Mouse (Mus musculus): Measurements from ENCODE around the gene Larp4. TPM values are rescaled to one million over a fixed set of nuclear protein-coding genes. Genes with fewer than 3 reads are reported as not detected.
A peak's percentile ranks its signal among the peaks of the same experiment; 100 is the strongest.

Gene Larp4
- polyA plus RNA-seq, 2 experiments = 25.4 to 32.6 TPM

DNA sequence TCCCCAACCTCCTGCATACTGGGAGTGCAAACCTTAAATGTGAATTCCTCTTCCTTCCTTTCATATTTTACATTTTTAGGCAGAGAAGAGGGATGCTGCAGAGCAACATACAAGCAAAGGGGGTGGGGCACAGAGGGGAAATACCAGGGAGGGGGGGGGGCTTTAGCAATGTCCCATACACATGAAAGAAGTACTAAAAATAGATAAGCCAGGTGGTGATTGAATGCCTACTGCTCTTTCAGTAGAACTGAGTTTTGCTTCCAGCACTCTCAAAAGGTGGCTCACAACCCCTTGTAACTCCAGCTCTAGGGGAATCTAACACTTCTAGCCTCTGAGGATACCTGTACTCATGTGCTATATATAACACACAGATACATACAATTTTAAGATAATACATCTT, 36.3 kb downstream of the Larp4 start:
- H3K27me3 ChIP-seq (ENCODE audit: control insufficient read depth, insufficient read depth, low read length) = no peaks in the 10 kb centered on the region
- TF ChIP-seq POLR2A (IDR thresholded peaks at IDR 0.05; ENCODE audit: borderline replicate concordance, extremely low read depth, insufficient read depth, insufficient read length) = no peak
- H3K4me2 ChIP-seq (replicated peaks; ENCODE audit: low read depth, low read length, severe bottlenecking) = no peak overlapping the region
- DNase-seq (ENCODE audit: low spot score) (no peak), ATAC-seq (ENCODE audit: low FRiP score, low read depth) (no peak)
- H3K9me3 ChIP-seq (ENCODE audit: control insufficient read depth, low read length) = no peaks in the 10 kb centered on the region
- peaks cover 87% of the 10 kb centered on the region for H3K36me3 ChIP-seq (ENCODE audit: control insufficient read depth, insufficient read depth, low read length)
- H3K27ac ChIP-seq (replicated peaks; ENCODE audit: low read depth, low read length) = no peak overlapping the region
- H3K9ac ChIP-seq (ENCODE audit: low read depth, low read length, severe bottlenecking) = no peak overlapping the region
- H3K4me1 ChIP-seq (ENCODE audit: control insufficient read depth, insufficient read depth, low read length) = no peaks in the 10 kb centered on the region
- no peak overlapping the region for H3K4me3 ChIP-seq (replicated peaks; ENCODE audit: low read length)

DNA sequence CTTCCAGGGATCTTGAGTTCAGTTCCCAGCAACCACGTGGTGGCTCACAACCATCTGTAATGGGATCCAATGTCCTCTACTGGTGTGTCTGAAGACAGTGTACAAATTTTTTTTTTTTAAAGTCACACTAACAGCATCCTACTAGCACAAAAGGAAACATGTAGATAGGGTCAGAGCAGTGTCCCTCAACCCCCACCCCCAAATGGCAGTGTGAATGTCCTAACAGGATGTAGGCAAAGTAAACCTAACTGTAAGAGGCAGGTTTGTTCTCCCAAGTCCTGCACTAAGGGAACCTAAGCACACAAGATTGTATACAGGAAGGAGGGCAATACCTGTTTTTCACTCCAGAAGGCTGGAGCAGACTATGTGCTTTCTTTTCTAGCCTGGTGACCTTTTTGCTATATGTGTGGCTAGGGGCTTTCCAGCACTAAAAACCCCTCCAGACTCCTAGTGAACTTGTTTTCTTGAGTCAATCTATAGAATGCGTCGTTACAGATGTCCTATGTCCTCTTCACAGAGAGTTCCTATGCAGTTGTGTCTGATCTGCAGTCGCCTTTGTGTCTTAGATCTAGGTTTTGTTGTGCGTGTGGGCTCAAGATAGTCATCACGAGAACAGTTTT, 48.5 kb downstream of the Larp4 start:
- Histone ChIP-seq H3K9ac (ENCODE audit: low read depth, low read length, severe bottlenecking) (no peak overlapping the region), H3K4me1 (ENCODE audit: control insufficient read depth, insufficient read depth, low read length) (no peaks in the 10 kb centered on the region), H3K4me2 (replicated peaks; ENCODE audit: low read depth, low read length, severe bottlenecking) (no peak overlapping the region), H3K9me3 (ENCODE audit: control insufficient read depth, low read length) (no peaks in the 10 kb centered on the region), H3K36me3 (ENCODE audit: control insufficient read depth, insufficient read depth, low read length) (peaks cover 10% of the 10 kb centered on the region; the same call in 1 of the 2 replicates), H3K4me3 (replicated peaks; ENCODE audit: low read length) (no peak overlapping the region), H3K27ac (replicated peaks; ENCODE audit: low read depth, low read length) (no peak overlapping the region), H3K27me3 (ENCODE audit: control insufficient read depth, insufficient read depth, low read length) (no peaks in the 10 kb centered on the region)
- ATAC-seq (ENCODE audit: low FRiP score, low read depth) (no peak), DNase-seq (ENCODE audit: low spot score) (no peak)
- TF ChIP-seq POLR2A (IDR thresholded peaks at IDR 0.05; ENCODE audit: borderline replicate concordance, extremely low read depth, insufficient read depth, insufficient read length) = no peak
- 75% methylated on average over 6 of the region's 6 CpGs for WGBS

DNA sequence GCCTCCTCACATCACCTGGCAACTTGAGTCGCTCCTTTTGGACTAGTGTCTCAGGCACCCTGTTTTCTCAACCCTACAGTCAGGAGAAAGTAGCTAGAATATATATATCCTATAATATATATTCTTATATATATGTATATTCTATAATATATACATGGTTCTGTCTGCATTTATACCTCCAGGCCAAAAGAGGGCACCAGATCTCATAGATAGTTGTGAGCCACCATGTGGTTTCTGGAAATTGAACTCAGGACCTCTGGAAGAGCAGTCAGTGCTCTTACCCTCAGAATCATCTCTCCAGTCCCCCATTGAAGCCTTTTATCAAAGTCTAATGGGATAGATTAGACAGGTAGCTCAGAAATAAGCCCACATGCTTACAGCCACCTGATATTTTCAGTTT, 51.3 kb downstream of the Larp4 start:
- Histone ChIP-seq H3K4me3 (replicated peaks; ENCODE audit: low read length) (no peak overlapping the region), H3K36me3 (ENCODE audit: control insufficient read depth, insufficient read depth, low read length) (0 out of 2 replicates have a peak, but pooled peaks cover 4% of the 10 kb centered on the region), H3K4me2 (replicated peaks; ENCODE audit: low read depth, low read length, severe bottlenecking) (no peak overlapping the region), H3K9me3 (ENCODE audit: control insufficient read depth, low read length) (no peaks in the 10 kb centered on the region), H3K27me3 (ENCODE audit: control insufficient read depth, insufficient read depth, low read length) (no peaks in the 10 kb centered on the region), H3K4me1 (ENCODE audit: control insufficient read depth, insufficient read depth, low read length) (no peaks in the 10 kb centered on the region), H3K27ac (replicated peaks; ENCODE audit: low read depth, low read length) (no peak overlapping the region), H3K9ac (ENCODE audit: low read depth, low read length, severe bottlenecking) (no peak overlapping the region)
- ATAC-seq (ENCODE audit: low FRiP score, low read depth) (no peak), DNase-seq (ENCODE audit: low spot score) (no peak)
- no peak for TF ChIP-seq POLR2A (IDR thresholded peaks at IDR 0.05; ENCODE audit: borderline replicate concordance, extremely low read depth, insufficient read depth, insufficient read length)
- WGBS = 75% methylated on average over 1 of the region's 1 CpGs

DNA sequence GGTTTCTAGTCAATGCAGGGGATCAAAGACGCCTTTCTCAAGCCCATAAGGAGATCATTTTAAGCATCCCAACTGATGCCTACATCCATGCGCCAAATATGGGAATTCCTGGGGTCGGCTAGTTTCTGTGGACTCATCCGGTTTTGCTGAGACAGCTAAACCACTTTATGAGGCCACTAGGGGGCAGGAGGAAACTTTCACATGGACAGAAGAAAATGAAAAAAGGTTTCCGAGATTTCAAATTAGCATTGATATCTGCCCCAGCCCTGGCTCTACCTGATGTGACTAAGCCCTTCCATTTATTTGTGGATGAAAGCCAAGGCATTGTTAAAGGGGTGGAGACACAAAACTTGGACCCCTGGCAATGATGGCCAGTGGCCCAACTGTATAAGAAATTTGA, 53.1 kb downstream of the Larp4 start:
- Histone ChIP-seq H3K9ac (ENCODE audit: low read depth, low read length, severe bottlenecking) (no peak overlapping the region), H3K9me3 (ENCODE audit: control insufficient read depth, low read length) (no peaks in the 10 kb centered on the region), H3K4me1 (ENCODE audit: control insufficient read depth, insufficient read depth, low read length) (no peaks in the 10 kb centered on the region), H3K36me3 (ENCODE audit: control insufficient read depth, insufficient read depth, low read length) (no peaks in the 10 kb centered on the region), H3K4me3 (replicated peaks; ENCODE audit: low read length) (no peak overlapping the region), H3K27ac (replicated peaks; ENCODE audit: low read depth, low read length) (no peak overlapping the region), H3K4me2 (replicated peaks; ENCODE audit: low read depth, low read length, severe bottlenecking) (no peak overlapping the region), H3K27me3 (ENCODE audit: control insufficient read depth, insufficient read depth, low read length) (no peaks in the 10 kb centered on the region)
- TF ChIP-seq POLR2A (IDR thresholded peaks at IDR 0.05; ENCODE audit: borderline replicate concordance, extremely low read depth, insufficient read depth, insufficient read length) = no peak
- no peak for ATAC-seq (ENCODE audit: low FRiP score, low read depth)
- peak; percentile 58 for DNase-seq (ENCODE audit: low spot score)
- WGBS = 25% methylated on average over 5 of the region's 5 CpGs

DNA sequence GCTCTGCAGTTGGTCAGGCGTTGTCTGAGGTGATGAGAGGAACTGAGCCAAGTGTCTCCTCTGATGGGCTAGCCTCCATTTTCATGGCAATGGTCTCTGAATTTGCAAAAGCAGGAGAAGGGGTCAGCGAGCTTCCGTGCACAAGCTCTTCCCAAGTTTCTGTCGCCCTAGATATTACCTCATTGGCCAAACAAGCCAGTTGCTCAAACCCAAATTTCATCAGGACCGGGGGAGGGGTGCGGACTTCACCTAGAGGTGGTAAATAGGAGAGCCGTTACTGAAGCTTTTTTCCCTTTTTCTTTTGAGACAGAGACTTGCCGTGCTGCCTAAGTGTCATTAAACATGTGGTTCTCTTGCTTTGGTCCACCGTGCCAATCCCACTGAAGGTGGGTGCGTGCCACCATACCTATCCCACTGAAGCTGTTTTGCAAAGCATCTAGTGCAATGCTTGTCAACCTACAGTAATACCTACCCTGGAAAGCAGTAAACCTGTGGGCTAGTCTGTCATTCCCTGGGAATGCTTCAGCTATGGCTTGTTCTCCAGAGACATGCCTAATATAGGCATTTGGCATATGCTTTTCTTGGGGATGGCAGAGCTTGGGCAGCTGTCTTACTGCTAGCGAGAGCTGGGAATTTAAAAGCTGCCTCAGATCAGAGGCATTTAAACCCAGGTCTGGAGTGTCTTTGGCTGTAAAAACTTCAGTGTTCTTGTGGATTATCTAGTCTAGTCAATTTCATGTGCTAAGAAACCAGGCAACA, 55.4 kb downstream of the Larp4 start:
- H3K4me1 ChIP-seq (ENCODE audit: control insufficient read depth, insufficient read depth, low read length) = no peaks in the 10 kb centered on the region
- H3K4me3 ChIP-seq (replicated peaks; ENCODE audit: low read length) = no peak overlapping the region
- H3K27ac ChIP-seq (replicated peaks; ENCODE audit: low read depth, low read length) = no peak overlapping the region
- ATAC-seq (ENCODE audit: low FRiP score, low read depth) = no peak
- no peak overlapping the region for H3K9ac ChIP-seq (ENCODE audit: low read depth, low read length, severe bottlenecking)
- 76% methylated on average over 11 of the region's 11 CpGs for WGBS
- TF ChIP-seq POLR2A (IDR thresholded peaks at IDR 0.05; ENCODE audit: borderline replicate concordance, extremely low read depth, insufficient read depth, insufficient read length) = no peak
- no peaks in the 10 kb centered on the region for H3K9me3 ChIP-seq (ENCODE audit: control insufficient read depth, low read length)
- H3K36me3 ChIP-seq (ENCODE audit: control insufficient read depth, insufficient read depth, low read length) = no peaks in the 10 kb centered on the region
- H3K4me2 ChIP-seq (replicated peaks; ENCODE audit: low read depth, low read length, severe bottlenecking) = no peak overlapping the region
- no peaks in the 10 kb centered on the region for H3K27me3 ChIP-seq (ENCODE audit: control insufficient read depth, insufficient read depth, low read length)
- DNase-seq (ENCODE audit: low spot score) = no peak

All from limb, embryonic 14.5 days (tissue).